Mouse (Mus musculus): ENCODE results near the gene Akr1d1. TPM values are rescaled to one million over a fixed set of nuclear protein-coding genes. Genes with fewer than 3 reads are reported as not detected.

Gene Akr1d1
- polyA plus RNA-seq, 1 experiment from 2014 or later = 15.3 TPM

DNA sequence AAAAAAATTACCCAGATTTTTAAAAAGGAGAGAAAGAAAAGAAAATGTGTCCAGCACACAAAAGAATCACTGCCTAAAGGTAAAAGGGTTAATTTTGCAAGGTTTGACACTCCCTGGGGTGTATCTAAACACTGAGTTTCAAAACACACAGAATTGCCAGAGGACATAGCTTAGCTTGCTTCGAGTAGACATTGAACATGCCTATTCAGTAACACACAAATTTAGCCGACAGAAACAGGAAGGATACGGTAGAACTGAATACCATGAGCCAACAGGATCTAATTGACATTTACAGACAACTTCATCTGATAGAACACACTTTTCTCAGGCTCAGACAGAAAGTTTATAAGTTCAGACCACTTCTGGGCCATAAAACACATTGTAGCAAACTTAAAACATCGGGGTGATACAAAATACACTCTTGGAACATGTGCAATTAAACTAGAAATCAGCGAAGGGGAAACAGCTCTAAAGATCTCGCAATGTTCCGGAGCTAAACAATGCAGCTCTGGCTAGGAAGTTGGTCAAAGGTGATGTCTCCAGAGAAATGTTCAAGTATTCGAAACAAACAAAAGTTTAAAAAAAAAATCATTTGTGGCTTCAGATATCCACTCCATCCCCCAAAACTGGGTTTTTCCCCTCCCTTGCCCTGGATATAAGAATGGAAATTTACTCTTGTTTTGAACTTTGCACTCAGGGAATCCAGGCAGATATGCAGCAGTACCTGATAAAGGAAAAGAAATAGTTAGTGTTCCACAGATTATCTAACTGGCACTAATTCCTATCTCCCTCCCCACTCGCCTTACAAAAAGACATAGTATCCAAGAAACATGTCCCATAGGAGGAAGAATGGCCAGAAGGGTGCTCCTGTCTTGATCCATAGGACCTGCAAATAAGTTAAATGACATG lies 73.1 kb downstream of the Akr1d1 start:
- no peak overlapping the region for H3K27ac ChIP-seq (ENCODE audit: low read length)
- no peak overlapping the region for H3K9ac ChIP-seq (ENCODE audit: low read depth, low read length)
- no peaks in the 10 kb centered on the region for H3K36me3 ChIP-seq (ENCODE audit: control insufficient read depth, insufficient read depth)
- H3K27me3 ChIP-seq (ENCODE audit: control insufficient read depth, insufficient read depth, low read depth, low read length) = no peaks in the 10 kb centered on the region
- ATAC-seq (ENCODE audit: low read depth) = no peak
- 38% methylated on average over 9 of the region's 9 CpGs for WGBS (ENCODE audit: insufficient replicate concordance)
- H3K9me3 ChIP-seq (replicated peaks; ENCODE audit: control insufficient read depth, low read length) = no peaks in the 10 kb centered on the region
- no peak overlapping the region for H3K4me2 ChIP-seq (ENCODE audit: low read depth, low read length)
- H3K4me1 ChIP-seq (ENCODE audit: control insufficient read depth, low read depth, low read length) = no peaks in the 10 kb centered on the region
- H3K4me3 ChIP-seq (ENCODE audit: low read depth, low read length) = no peak overlapping the region

DNA sequence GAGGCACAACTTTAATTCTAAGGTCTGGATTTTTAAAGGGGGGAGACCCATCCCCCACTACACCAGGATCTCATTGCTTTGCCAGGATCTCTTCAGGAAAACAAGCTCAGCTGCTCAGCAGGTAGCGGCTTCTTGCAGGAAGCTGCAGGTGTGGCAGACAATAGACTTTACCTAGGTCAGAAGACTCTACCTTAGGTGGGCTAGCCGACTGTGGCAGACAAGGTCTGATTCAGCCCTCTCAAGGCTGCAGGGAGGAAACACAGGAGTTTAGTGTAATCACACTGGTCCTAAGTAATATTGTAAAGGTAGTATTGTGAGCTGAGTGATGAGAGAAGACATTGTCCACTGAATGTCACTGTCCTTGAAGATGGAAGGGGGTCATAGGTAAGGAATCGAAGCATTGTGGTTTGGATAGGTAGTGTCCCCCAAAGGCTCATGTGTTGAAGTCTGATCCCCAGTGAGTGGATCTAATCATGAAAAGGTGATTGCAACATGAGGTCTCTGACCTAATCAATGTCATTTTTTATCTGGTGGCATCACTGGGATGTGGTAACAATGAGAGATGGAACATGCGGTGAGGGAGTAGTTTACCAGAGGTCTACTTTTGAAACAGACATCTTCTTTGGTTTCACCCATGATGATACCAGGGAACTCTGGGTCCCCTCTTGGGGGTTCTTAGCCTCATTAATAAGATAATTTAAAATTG lies 74.4 kb downstream of the Akr1d1 start:
- Histone ChIP-seq H3K4me2 (ENCODE audit: low read depth, low read length) (no peak overlapping the region), H3K4me3 (ENCODE audit: low read depth, low read length) (no peak overlapping the region), H3K27ac (ENCODE audit: low read length) (no peak overlapping the region), H3K9ac (ENCODE audit: low read depth, low read length) (no peak overlapping the region), H3K36me3 (ENCODE audit: control insufficient read depth, insufficient read depth) (no peaks in the 10 kb centered on the region), H3K27me3 (ENCODE audit: control insufficient read depth, insufficient read depth, low read depth, low read length) (no peaks in the 10 kb centered on the region), H3K4me1 (ENCODE audit: control insufficient read depth, low read depth, low read length) (no peaks in the 10 kb centered on the region), H3K9me3 (replicated peaks; ENCODE audit: control insufficient read depth, low read length) (no peaks in the 10 kb centered on the region)
- no peak for ATAC-seq (ENCODE audit: low read depth)
- 64% methylated on average over 4 of the region's 4 CpGs for WGBS (ENCODE audit: insufficient replicate concordance)

DNA sequence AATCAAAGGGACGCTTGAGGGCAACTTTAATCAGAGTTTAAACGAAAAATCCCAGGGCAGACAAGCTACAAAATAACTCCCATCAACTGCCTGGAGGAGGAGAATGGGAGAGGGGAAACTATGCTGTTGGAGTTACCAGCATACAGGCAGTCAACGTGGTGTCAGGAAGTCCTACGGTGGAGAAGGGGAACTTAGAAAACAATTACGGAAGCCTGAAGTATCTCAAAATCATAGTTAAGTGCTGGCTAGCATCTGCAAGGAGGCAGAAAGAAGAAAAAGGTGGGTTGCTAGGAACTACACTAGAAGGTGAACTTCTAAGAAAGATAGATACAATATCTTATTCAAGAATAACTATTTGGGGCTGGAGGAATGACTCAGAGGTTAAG lies 74.9 kb downstream of the Akr1d1 start:
- Histone ChIP-seq H3K4me2 (ENCODE audit: low read depth, low read length) (no peak overlapping the region), H3K27ac (ENCODE audit: low read length) (no peak overlapping the region), H3K4me1 (ENCODE audit: control insufficient read depth, low read depth, low read length) (no peaks in the 10 kb centered on the region), H3K4me3 (ENCODE audit: low read depth, low read length) (no peak overlapping the region), H3K36me3 (ENCODE audit: control insufficient read depth, insufficient read depth) (no peaks in the 10 kb centered on the region), H3K27me3 (ENCODE audit: control insufficient read depth, insufficient read depth, low read depth, low read length) (no peaks in the 10 kb centered on the region), H3K9ac (ENCODE audit: low read depth, low read length) (no peak overlapping the region), H3K9me3 (replicated peaks; ENCODE audit: control insufficient read depth, low read length) (no peaks in the 10 kb centered on the region)
- ATAC-seq (ENCODE audit: low read depth) = no peak
- WGBS (ENCODE audit: insufficient replicate concordance) = 27% methylated on average over 5 of the region's 5 CpGs

DNA sequence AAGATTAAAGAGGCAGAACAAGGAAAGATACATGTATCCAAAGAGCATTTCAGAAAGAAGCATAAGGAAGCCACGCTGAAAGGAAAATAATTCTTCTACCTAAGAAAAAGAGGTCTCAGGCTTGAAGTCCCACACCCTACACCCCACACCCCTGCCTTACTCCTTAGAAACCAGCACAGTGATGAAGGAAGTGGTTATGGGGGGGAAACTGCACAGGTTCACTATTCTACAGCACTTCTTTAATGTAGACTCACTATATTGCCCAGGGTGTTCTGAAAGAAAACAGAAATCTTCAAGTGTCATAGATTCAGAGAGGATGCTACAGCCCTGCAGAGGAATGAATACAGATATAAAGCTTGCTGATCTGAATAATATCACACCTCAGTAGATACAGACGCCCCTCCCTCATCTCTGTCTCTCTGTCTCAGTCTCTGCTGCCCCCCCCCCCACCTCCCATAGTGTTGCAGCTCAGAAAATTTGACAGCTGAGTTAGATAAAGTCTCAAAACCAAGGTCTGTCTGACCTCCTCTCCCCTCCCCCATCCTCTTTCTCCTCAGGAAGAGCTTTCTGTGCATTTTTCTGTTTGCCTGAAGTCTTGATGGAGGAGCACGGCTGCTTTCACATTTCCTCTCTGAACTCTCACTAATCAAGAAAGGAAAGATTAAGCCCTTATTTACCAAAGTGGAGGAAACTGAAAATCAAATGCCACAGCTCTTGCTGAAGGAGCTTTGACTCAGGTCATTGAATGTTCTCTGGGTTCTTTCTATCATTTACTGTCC lies 77.7 kb downstream of the Akr1d1 start:
- no peaks in the 10 kb centered on the region for H3K4me1 ChIP-seq (ENCODE audit: control insufficient read depth, low read depth, low read length)
- H3K4me3 ChIP-seq (ENCODE audit: low read depth, low read length) = no peak overlapping the region
- WGBS (ENCODE audit: insufficient replicate concordance) = 25% methylated on average over 3 of the region's 3 CpGs
- H3K9me3 ChIP-seq (replicated peaks; ENCODE audit: control insufficient read depth, low read length) = no peaks in the 10 kb centered on the region
- no peak overlapping the region for H3K9ac ChIP-seq (ENCODE audit: low read depth, low read length)
- H3K36me3 ChIP-seq (ENCODE audit: control insufficient read depth, insufficient read depth) = no peaks in the 10 kb centered on the region
- H3K27ac ChIP-seq (ENCODE audit: low read length) = no peak overlapping the region
- no peaks in the 10 kb centered on the region for H3K27me3 ChIP-seq (ENCODE audit: control insufficient read depth, insufficient read depth, low read depth, low read length)
- no peak overlapping the region for H3K4me2 ChIP-seq (ENCODE audit: low read depth, low read length)
- ATAC-seq (ENCODE audit: low read depth) = no peak

DNA sequence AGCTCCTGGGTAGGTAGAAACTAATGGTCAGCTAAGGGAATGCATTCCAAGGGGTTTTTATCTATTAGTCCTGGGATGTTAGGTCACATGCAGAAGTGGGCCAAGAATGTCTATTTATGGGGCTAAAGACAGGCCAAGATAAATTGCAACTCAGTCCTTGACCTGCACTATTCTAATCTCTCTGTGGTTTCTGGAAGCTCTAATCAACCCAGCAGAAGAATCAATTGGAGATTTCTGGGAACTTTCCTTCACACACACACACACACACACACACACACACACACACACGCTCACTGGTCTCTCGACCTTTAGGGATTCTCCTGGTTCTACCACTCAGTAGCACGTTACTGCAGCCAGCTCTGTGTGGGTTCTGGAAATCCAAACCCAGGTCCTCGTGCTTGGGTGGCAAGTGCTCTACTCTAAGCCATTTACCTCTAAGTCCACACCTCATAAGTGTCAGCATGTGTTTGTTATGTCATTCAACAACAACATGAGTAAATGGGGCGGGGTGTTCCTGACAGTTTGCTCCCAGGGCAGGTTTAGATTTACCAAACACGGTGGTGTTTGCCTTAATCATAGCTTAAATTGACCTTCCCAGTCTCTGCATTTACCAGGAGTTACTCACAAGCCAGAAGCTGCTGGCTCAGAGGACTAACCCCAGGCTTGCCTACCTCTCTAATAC lies 82.8 kb downstream of the Akr1d1 start:
- Histone ChIP-seq H3K9ac (ENCODE audit: low read depth, low read length) (no peak overlapping the region), H3K4me2 (ENCODE audit: low read depth, low read length) (no peak overlapping the region), H3K4me1 (ENCODE audit: control insufficient read depth, low read depth, low read length) (no peaks in the 10 kb centered on the region; the same call in 1 of the 2 replicates), H3K27ac (ENCODE audit: low read length) (no peak overlapping the region), H3K36me3 (ENCODE audit: control insufficient read depth, insufficient read depth) (no peaks in the 10 kb centered on the region), H3K4me3 (ENCODE audit: low read depth, low read length) (no peak overlapping the region), H3K27me3 (ENCODE audit: control insufficient read depth, insufficient read depth, low read depth, low read length) (no peaks in the 10 kb centered on the region), H3K9me3 (replicated peaks; ENCODE audit: control insufficient read depth, low read length) (no peaks in the 10 kb centered on the region)
- ATAC-seq (ENCODE audit: low read depth) = no peak
- 55% methylated on average over 6 of the region's 6 CpGs for WGBS (ENCODE audit: insufficient replicate concordance)

DNA sequence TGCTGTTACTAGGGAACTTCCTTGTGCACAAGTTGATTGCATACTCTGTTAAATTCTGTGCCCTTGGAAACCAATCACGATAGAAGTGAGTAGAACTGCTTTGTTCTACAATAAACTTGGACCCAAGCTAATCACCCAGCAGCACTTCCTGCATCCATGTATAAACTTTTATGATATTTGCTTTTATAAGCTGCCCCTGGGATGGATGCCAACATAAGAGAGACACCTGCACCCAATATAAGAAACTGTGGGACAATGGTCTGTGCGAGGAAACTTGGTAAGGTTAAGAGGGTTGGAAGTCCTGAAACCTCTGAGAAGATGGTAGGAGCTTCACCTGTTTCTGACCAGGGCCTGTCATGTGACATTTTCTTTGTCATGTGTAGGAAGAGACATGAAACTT lies 85.5 kb downstream of the Akr1d1 start:
- H3K27me3 ChIP-seq (ENCODE audit: control insufficient read depth, insufficient read depth, low read depth, low read length) = no peaks in the 10 kb centered on the region
- no peaks in the 10 kb centered on the region; the same call in 1 of the 2 replicates for H3K4me1 ChIP-seq (ENCODE audit: control insufficient read depth, low read depth, low read length)
- no peaks in the 10 kb centered on the region for H3K36me3 ChIP-seq (ENCODE audit: control insufficient read depth, insufficient read depth)
- H3K9me3 ChIP-seq (replicated peaks; ENCODE audit: control insufficient read depth, low read length) = no peaks in the 10 kb centered on the region
- no peak overlapping the region for H3K4me2 ChIP-seq (ENCODE audit: low read depth, low read length)
- no peak overlapping the region for H3K4me3 ChIP-seq (ENCODE audit: low read depth, low read length)
- no peak for ATAC-seq (ENCODE audit: low read depth)
- H3K9ac ChIP-seq (ENCODE audit: low read depth, low read length) = no peak overlapping the region
- 66% methylated on average over 2 of the region's 2 CpGs for WGBS (ENCODE audit: insufficient replicate concordance)
- H3K27ac ChIP-seq (ENCODE audit: low read length) = no peak overlapping the region

DNA sequence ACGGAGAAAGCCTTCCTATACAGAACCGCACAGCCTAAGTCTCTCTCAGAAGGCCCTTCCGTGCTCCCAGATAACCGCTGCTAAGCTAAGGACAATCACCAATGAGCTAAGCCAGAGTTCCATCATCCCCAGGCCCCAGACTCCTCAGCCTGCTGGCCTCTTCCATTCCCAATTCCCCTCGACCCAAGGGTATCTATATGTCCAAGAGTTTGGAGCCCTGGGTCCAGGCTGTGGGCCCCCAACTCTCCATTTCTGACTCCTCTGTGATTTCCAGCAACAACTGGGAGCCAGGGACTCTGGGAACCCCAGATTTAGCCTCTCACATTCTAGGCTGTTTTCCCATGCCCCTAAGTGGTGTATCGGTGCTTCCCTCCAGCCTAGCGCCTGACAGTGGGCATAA lies 86.2 kb downstream of the Akr1d1 start:
- H3K27ac ChIP-seq (ENCODE audit: low read length) = no peak overlapping the region
- H3K9me3 ChIP-seq (replicated peaks; ENCODE audit: control insufficient read depth, low read length) = no peaks in the 10 kb centered on the region
- ATAC-seq (ENCODE audit: low read depth) = no peak
- H3K36me3 ChIP-seq (ENCODE audit: control insufficient read depth, insufficient read depth) = no peaks in the 10 kb centered on the region
- 67% methylated on average over 7 of the region's 7 CpGs for WGBS (ENCODE audit: insufficient replicate concordance)
- H3K4me2 ChIP-seq (ENCODE audit: low read depth, low read length) = no peak overlapping the region
- H3K4me3 ChIP-seq (ENCODE audit: low read depth, low read length) = no peak overlapping the region
- no peak overlapping the region for H3K9ac ChIP-seq (ENCODE audit: low read depth, low read length)
- H3K27me3 ChIP-seq (ENCODE audit: control insufficient read depth, insufficient read depth, low read depth, low read length) = no peaks in the 10 kb centered on the region
- H3K4me1 ChIP-seq (ENCODE audit: control insufficient read depth, low read depth, low read length) = no peaks in the 10 kb centered on the region; the same call in 1 of the 2 replicates

DNA sequence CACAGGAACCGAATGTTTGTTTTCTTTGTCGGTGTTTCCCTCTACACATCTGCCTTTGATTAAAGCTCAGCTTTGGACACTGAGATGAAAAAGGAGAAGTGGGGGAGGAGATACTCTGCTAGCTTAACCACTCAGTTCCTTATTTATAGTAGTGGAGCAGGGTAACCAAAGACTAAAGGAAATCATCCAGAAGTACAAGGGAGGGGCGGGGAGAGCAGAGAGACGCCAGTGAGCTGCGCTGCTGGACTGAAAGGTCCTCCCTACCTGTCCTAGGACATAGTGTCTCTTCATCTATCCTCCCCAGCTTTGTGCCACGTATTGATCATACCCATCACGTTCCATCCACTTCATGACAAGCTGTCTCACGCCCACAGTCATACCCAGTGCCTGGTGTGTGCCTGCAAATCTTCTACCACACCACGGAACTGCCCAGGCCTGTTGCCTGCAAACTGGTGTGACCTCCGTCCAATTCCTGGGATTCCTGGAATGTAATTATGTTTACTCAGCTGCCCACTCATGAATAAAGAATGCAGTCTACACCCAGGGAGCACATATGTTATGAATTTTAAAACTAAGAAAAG lies 87.5 kb downstream of the Akr1d1 start:
- 19% methylated on average over 10 of the region's 10 CpGs for WGBS (ENCODE audit: insufficient replicate concordance)
- peak; percentile 32; the same call in 1 of the 2 replicates for ATAC-seq (ENCODE audit: low read depth)
- Histone ChIP-seq H3K4me3 (ENCODE audit: low read depth, low read length) (no peak overlapping the region), H3K36me3 (ENCODE audit: control insufficient read depth, insufficient read depth) (no peaks in the 10 kb centered on the region), H3K4me1 (ENCODE audit: control insufficient read depth, low read depth, low read length) (no peaks in the 10 kb centered on the region; the same call in 1 of the 2 replicates), H3K9me3 (replicated peaks; ENCODE audit: control insufficient read depth, low read length) (no peaks in the 10 kb centered on the region), H3K27me3 (ENCODE audit: control insufficient read depth, insufficient read depth, low read depth, low read length) (no peaks in the 10 kb centered on the region), H3K27ac (ENCODE audit: low read length) (no peak overlapping the region), H3K9ac (ENCODE audit: low read depth, low read length) (no peak overlapping the region), H3K4me2 (ENCODE audit: low read depth, low read length) (no peak overlapping the region)
